Mouse (Mus musculus): ENCODE measurements around the gene Taf1c.

The Taf1c gene

GRCm38 (mm10) chr8:119604996-119605395 is at the start of gene Taf1c:
Gene Taf1c, minus strand, starts transcription at chr8:119605222.
- peak; percentile 37 for DNase-seq (ENCODE audit: extremely low read depth, low read depth, low spot score)

DNA sequence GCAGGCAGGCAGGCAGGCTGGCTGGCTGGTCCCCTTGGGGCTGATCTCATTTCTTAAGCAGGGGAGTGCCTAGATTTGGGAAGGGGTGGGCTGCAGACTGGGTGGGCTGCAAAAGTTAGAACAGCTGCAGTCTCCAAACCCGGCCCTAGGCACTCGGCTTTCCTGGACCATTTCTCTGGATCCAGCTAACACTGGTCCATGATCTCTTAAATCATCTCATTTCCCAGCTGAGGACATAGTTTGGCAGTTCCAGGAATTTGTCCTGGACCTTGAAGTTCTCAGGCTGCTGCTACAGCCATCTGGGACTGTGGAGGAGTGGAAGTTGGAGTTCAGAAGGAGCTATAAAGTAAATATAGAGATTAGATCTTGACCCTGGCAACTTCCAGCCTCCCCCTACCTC is 46.3 kb upstream of the Taf1c start:
- no peak for DNase-seq (ENCODE audit: extremely low read depth, low read depth, low spot score)

DNA sequence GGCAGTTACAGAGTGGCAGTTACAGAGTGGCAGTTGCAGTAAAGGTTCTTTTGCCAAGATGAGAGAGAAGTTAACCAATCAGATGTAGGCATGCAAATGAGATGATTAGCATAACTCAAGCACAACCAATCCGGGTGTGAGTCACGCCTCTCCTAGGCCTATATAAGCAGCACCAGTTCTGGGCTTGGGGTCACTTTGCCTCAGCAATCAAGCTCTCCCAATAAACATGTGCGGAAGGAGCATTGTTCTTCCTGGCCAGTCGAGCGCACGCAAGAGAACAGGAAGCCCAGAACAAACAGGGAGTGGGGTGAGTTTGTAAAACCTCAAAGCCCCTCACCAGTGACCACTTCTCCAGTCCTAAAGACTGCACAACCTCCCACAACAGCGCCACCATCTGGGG is 41.8 kb upstream of the Taf1c start:
- no peak for DNase-seq (ENCODE audit: extremely low read depth, low read depth, low spot score)

GRCm38 (mm10) chr8:119646197-119646596 is 41.2 kb upstream of the Taf1c start:
- DNase-seq (ENCODE audit: extremely low read depth, low read depth, low spot score): no peak

DNA sequence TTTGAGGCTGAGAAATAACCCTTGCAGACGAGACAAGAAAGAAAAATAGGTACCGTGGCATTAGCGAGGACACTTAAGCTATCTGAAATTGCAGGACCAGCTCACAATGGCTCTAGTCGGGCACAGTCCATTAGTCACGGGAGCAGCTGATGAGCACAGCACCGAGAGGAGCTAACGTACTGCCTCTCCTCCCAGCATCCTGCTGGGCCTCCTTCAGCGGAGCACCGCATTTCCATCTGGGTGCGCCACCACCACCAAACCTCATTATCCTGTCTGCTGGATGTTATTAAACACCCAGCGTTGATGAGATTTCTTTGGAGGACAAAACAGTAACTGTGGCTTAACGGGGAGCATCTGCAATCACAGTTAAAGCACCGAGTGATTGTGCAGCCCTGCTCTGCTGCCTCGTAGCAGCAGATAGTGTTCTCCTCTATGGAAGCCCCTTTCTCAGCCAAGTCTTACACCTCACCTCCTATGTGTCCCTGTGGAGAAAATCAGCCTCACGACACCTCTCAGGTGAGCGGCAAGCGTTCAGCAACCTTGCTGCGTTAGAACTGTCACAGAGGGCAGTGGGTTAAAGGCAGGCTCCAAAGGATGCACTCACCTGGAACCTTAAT is 40.1 kb upstream of the Taf1c start:
- DNase-seq (ENCODE audit: extremely low read depth, low read depth, low spot score): no peak

- DNase-seq (ENCODE audit: extremely low read depth, low read depth, low spot score): no peak
These were observed 39.5 kb upstream of the Taf1c start for GRCm38 (mm10) chr8:119644429-119644960.

- no peak for DNase-seq (ENCODE audit: extremely low read depth, low read depth, low spot score)
These were observed 37.9 kb upstream of the Taf1c start for GRCm38 (mm10) chr8:119642960-119643359.

- DNase-seq (ENCODE audit: extremely low read depth, low read depth, low spot score): no peak
These were observed 36.0 kb upstream of the Taf1c start for GRCm38 (mm10) chr8:119641058-119641457.

DNA sequence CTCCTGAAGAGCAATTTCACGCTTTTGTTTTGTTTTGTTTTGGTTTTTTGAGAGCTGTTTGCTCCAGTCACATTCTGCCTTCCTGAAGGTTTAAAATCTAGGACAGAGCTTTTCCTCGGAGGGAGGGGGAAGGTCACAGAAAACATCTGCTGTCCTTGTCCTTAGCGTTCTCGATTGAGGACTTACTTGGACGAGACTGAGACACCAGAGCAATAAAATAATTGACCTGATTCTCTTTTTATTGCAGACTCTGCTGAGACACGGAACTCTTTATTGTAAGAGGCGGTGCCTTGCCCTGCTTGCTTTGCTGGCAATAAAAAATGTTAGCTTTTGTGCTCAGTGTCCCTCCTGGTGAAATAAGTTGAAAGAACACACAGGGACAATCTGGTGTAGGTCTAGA is 34.8 kb upstream of the Taf1c start:
- no peak for DNase-seq (ENCODE audit: extremely low read depth, low read depth, low spot score)

- DNase-seq (ENCODE audit: extremely low read depth, low read depth, low spot score): peak; percentile 63
These were observed 33.2 kb upstream of the Taf1c start for GRCm38 (mm10) chr8:119638261-119638660.

DNA sequence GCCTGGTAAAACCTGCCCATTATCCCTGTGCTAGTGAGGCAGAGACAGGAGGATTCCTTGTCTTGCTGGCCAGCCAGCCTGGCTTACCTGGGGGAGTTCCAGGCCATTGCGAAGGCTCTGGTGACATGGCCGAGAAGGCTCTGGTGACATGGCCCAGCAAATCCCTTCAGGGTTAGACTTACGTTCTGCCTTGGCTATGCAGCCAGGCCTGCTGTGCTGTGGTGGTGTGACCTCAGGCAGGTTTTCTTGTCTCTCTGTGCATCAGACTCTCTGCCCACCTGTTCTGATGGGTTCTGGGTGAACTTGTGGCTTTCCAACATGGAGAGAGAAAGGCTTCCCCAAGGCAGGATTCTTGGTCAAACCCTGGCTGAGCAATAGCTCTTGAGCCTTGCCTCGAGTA is 32.4 kb upstream of the Taf1c start:
- DNase-seq (ENCODE audit: extremely low read depth, low read depth, low spot score): peak; percentile 75

DNA sequence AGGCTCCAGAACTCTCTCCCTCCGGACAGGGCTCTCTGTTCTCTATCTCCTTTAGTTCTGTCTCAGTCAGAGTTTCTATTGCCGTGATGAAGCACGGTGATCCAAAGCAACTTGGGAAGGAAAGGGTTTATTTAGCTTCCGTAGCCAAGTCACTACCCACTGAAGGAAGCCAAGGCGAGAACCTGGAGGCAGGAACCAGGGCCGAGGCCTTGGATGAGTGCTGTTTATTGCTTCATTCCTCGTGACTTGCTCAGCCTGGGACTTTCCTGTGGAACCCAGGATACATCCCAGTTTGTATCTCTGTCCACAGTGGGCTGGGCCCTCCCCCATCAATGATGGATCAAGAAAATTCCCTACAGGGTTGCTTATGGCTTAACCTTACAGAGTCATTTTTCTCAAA is 31.7 kb upstream of the Taf1c start:
- no peak for DNase-seq (ENCODE audit: extremely low read depth, low read depth, low spot score)

GRCm38 (mm10) chr8:119635958-119636357 is 30.9 kb upstream of the Taf1c start:
- DNase-seq (ENCODE audit: extremely low read depth, low read depth, low spot score): no peak

DNA sequence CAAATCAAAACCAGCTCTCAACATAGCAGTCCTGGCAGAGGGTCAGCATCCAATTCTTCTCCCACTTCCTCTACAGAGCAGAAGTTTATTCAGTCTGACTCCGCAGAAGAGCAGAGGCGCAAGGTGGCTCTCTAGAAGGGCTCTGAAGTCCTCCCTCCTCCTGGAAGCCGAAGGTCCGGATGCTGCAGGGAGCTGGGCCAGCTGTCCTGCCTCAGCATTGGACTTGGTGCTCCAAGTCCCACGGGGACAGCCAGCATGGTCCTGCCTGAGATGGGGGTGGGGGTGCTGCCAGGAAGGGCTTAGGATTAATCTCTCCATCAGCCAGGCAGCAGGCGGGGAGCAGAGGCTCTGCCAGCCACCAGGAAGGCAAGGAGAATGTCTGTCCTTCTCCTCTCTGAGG is 30.4 kb upstream of the Taf1c start, which contains the start of gene Kcng4:
Gene Kcng4, minus strand, starts transcription at position 303 of the 400 bp plus-strand sequence.
- DNase-seq (ENCODE audit: extremely low read depth, low read depth, low spot score): no peak

DNA sequence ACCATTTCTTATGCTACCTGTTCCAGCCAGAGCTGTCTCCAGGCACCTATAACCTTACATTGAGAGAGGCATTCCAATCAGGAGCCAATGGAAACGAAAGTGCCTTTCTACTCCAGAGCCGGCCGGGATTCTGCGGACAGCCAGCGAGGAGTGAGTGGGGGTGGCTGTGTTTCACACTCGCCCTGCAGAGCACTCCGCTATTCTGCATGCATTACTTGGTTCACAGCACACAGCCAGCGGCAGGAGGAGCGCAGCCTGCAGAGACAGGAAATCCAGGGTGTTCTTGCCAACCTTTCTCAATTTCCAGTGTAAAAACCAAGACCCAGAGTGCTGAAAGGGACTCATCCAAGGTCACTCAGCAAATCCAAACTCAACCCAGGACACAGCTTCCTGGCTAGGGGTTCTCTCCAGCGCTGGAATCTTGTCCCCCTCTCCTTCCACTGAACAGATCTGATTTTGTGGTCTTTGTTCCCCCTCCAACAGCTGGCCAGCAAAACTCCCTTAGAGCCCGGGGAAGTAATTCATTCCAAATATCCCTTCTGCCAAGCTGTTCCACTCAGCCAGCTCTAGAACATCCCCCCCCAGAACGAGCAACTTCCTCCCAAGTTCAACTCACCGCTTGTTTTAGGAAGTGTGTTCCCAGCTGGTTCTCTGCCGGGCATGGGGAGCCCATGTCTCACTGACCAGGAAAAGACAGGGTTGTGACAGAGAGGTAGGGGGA is 29.8 kb upstream of the Taf1c start:
- no peak for DNase-seq (ENCODE audit: extremely low read depth, low read depth, low spot score)

DNA sequence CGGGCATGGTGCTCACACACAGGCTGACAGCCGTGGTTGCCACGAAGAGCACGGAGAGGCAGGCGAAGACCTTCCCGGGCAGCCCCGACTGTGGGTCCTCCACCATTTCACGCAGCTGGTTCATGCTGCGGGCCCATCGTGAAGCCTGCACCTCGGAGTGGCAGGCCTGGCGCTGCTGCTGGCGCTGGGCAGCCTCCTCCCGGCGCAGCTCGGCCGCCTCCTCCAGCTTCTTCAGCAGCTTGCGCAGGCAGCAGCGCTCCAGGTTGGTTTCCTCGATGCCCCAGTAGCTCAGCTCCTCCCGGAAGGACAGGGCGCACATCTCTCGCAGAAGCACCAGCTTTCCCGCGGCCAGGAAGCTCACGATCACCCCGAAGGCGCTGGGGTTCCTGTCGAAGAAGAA is 27.9 kb upstream of the Taf1c start:
- no peak for DNase-seq (ENCODE audit: extremely low read depth, low read depth, low spot score)

- DNase-seq (ENCODE audit: extremely low read depth, low read depth, low spot score): no peak
These were observed 27.2 kb upstream of the Taf1c start for GRCm38 (mm10) chr8:119632246-119632645.

GRCm38 (mm10) chr8:119630841-119631240 is 25.8 kb upstream of the Taf1c start:
- no peak for DNase-seq (ENCODE audit: extremely low read depth, low read depth, low spot score)

- DNase-seq (ENCODE audit: extremely low read depth, low read depth, low spot score): no peak
These were observed 22.8 kb upstream of the Taf1c start for GRCm38 (mm10) chr8:119627613-119628359.

- DNase-seq (ENCODE audit: extremely low read depth, low read depth, low spot score): no peak
These were observed 22.2 kb upstream of the Taf1c start for GRCm38 (mm10) chr8:119627199-119627598.

GRCm38 (mm10) chr8:119625788-119626187 is 20.8 kb upstream of the Taf1c start:
- no peak for DNase-seq (ENCODE audit: extremely low read depth, low read depth, low spot score)

DNA sequence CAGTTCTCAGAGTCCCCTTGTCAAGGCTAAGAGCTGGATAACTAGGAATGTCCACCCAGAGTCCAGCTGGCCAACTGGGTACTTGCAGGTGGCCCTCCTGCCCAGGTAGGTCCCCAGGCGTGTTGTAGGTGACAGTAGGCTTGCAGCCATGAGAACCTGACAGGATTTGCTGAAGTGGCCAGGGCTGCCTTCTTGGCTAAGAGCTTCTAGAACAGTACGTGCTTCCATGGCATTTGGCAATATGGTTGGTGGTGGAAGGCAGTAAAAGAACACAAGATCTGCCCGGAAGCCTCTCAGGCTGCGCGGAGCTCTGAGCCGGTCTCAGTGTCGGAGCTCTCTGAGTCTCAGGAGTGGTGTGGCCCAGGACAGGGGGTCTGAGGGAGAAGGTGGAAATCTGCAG is 19.9 kb upstream of the Taf1c start:
- DNase-seq (ENCODE audit: extremely low read depth, low read depth, low spot score): no peak

All from fat pad, adult 2 months (tissue).